Mouse (Mus musculus): ENCODE measurements around the gene Ifitm2. TPM values are rescaled to one million over a fixed set of nuclear protein-coding genes. Genes with fewer than 3 reads are reported as not detected.

The Ifitm2 gene
- polyA plus RNA-seq, 1 experiment = 609 TPM

DNA sequence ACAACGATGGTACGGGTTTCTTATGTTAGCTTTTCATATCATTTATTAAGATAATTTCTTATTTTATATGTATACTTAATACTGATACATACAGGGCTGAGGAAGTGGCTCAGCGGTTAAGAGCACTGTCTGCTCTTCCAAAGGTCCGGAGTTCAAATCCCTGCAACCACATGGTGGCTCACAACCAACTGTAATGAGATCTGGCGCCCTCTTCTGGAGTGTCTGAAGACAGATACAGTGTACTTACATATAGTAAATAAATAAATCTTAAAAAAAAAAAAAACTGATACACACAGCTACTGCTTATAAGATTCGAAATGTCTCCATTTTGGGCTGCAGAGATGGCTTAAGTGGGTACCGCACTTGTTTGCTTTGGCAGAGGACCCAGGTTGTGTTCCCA is 48.1 kb downstream of the Ifitm2 start:
- H3K27me3 ChIP-seq (ENCODE audit: control insufficient read depth, insufficient read depth, insufficient read length) = peaks cover 3% of the 10 kb centered on the region
- H3K36me3 ChIP-seq (ENCODE audit: control insufficient read depth, insufficient read depth) = no peaks in the 10 kb centered on the region
- H3K79me2 ChIP-seq (ENCODE audit: control insufficient read depth, insufficient read depth) = no peaks in the 10 kb centered on the region
- H3K79me3 ChIP-seq (ENCODE audit: low read depth) = no peaks in the 10 kb centered on the region
- no peak overlapping the region for H3ac ChIP-seq (ENCODE audit: control insufficient read depth, insufficient read length, low read depth)
- no peak overlapping the region for H3K4me3 ChIP-seq (ENCODE audit: insufficient read depth, poor library complexity, severe bottlenecking)
- TF ChIP-seq FOSL1 (IDR thresholded peaks at IDR 0.05; ENCODE audit: insufficient read depth, low read length, poor library complexity, severe bottlenecking) (no peak), MYOG (IDR thresholded peaks at IDR 0.05; ENCODE audit: control insufficient read depth, extremely low read depth, insufficient read length) (no peak), CEBPB (IDR thresholded peaks at IDR 0.05; ENCODE audit: low read depth) (no peak), USF1 (IDR thresholded peaks at IDR 0.05; ENCODE audit: low read depth) (no peak), CTCF (IDR thresholded peaks at IDR 0.05; ENCODE audit: control insufficient read depth, insufficient read depth, insufficient read length) (no peak), MAX (IDR thresholded peaks at IDR 0.05) (no peak), MYOD1 (IDR thresholded peaks at IDR 0.05; ENCODE audit: control insufficient read depth, insufficient read length, low read depth) (no peak)

DNA sequence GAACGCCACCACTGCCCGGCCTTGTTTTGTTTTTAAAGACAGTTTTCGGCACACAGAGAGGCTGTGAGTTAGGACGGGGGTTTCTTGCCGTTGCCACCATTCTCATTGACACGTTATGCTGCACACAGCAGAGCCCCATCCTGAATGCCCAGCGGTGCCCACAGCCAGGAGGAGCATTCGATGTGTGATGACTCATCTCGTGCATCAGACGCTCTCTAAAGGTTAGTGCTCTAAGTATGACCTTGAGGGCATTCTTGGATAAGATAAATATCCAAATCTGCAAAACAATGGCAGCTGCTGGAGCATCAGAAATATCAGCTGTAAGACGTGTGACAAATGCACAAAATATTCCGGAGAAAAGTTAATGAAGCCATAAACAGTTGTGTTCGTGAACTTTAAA is 48.7 kb downstream of the Ifitm2 start:
- Histone ChIP-seq H3K36me3 (ENCODE audit: control insufficient read depth, insufficient read depth) (no peaks in the 10 kb centered on the region), H3K79me3 (ENCODE audit: low read depth) (no peaks in the 10 kb centered on the region), H3K27me3 (ENCODE audit: control insufficient read depth, insufficient read depth, insufficient read length) (no peaks in the 10 kb centered on the region), H3K4me3 (ENCODE audit: insufficient read depth, poor library complexity, severe bottlenecking) (no peak overlapping the region), H3ac (ENCODE audit: control insufficient read depth, insufficient read length, low read depth) (no peak overlapping the region), H3K79me2 (ENCODE audit: control insufficient read depth, insufficient read depth) (no peaks in the 10 kb centered on the region)
- no peak for TF ChIP-seq CTCF (IDR thresholded peaks at IDR 0.05; ENCODE audit: control insufficient read depth, insufficient read depth, insufficient read length)
- TF ChIP-seq FOSL1 (IDR thresholded peaks at IDR 0.05; ENCODE audit: insufficient read depth, low read length, poor library complexity, severe bottlenecking) = no peak
- peak; percentile 31 for TF ChIP-seq MYOD1 (IDR thresholded peaks at IDR 0.05; ENCODE audit: control insufficient read depth, insufficient read length, low read depth)

- TF ChIP-seq CEBPB (IDR thresholded peaks at IDR 0.05; ENCODE audit: low read depth) (no peak), USF1 (IDR thresholded peaks at IDR 0.05; ENCODE audit: low read depth) (no peak), MYOD1 (IDR thresholded peaks at IDR 0.05; ENCODE audit: control insufficient read depth, insufficient read length, low read depth) (no peak), FOSL1 (IDR thresholded peaks at IDR 0.05; ENCODE audit: insufficient read depth, low read length, poor library complexity, severe bottlenecking) (no peak), CTCF (IDR thresholded peaks at IDR 0.05; ENCODE audit: control insufficient read depth, insufficient read depth, insufficient read length) (no peak), MYOG (IDR thresholded peaks at IDR 0.05; ENCODE audit: control insufficient read depth, extremely low read depth, insufficient read length) (no peak), MAX (IDR thresholded peaks at IDR 0.05) (no peak)
- H3K79me2 ChIP-seq (ENCODE audit: control insufficient read depth, insufficient read depth) = no peaks in the 10 kb centered on the region
- no peaks in the 10 kb centered on the region for H3K36me3 ChIP-seq (ENCODE audit: control insufficient read depth, insufficient read depth)
- no peaks in the 10 kb centered on the region for H3K79me3 ChIP-seq (ENCODE audit: low read depth)
- no peak overlapping the region for H3K4me3 ChIP-seq (ENCODE audit: insufficient read depth, poor library complexity, severe bottlenecking)
- H3ac ChIP-seq (ENCODE audit: control insufficient read depth, insufficient read length, low read depth) = no peak overlapping the region
- H3K27me3 ChIP-seq (ENCODE audit: control insufficient read depth, insufficient read depth, insufficient read length) = no peaks in the 10 kb centered on the region
Observed at GRCm38 (mm10) chr7:140905642-140906081, 50.1 kb downstream of the Ifitm2 start.

Other genes starting within 250 kb of the Ifitm2 start
- gene Cyp2e1, start 192.2 kb downstream of the Ifitm2 start, polyA plus RNA-seq (2012; fragmentation: generic; extraction: Trizol) = not detected
- not detected for gene Syce1, start 168.1 kb downstream of the Ifitm2 start, polyA plus RNA-seq (2012; fragmentation: generic; extraction: Trizol)
- 0.18 TPM for gene Zfp941, start 133.8 kb downstream of the Ifitm2 start, polyA plus RNA-seq (2012; fragmentation: generic; extraction: Trizol)
- not detected for gene Urah, start 121.0 kb downstream of the Ifitm2 start, polyA plus RNA-seq (2012; fragmentation: generic; extraction: Trizol)
- not detected for gene Scgb1c1, start 110.4 kb downstream of the Ifitm2 start, polyA plus RNA-seq (2012; fragmentation: generic; extraction: Trizol)
- 0.02 TPM for gene Odf3, start 108.2 kb downstream of the Ifitm2 start, polyA plus RNA-seq (2012; fragmentation: generic; extraction: Trizol)
- gene Gm45785, start 99.7 kb downstream of the Ifitm2 start, polyA plus RNA-seq (2012; fragmentation: generic; extraction: Trizol) = not detected
- gene Ric8a, start 99.0 kb downstream of the Ifitm2 start, polyA plus RNA-seq (2012; fragmentation: generic; extraction: Trizol) = 59.3 TPM
- 19.9 TPM for gene Bet1l, start 98.4 kb downstream of the Ifitm2 start, polyA plus RNA-seq (2012; fragmentation: generic; extraction: Trizol)
- gene Psmd13, start 74.0 kb downstream of the Ifitm2 start, polyA plus RNA-seq (2012; fragmentation: generic; extraction: Trizol) = 211 TPM
- 17.4 TPM for gene Sirt3, start 73.7 kb downstream of the Ifitm2 start, polyA plus RNA-seq (2012; fragmentation: generic; extraction: Trizol)
- gene Cox8b, start 55.5 kb downstream of the Ifitm2 start, polyA plus RNA-seq (2012; fragmentation: generic; extraction: Trizol) = 0.81 TPM
- gene Nlrp6, start 35.1 kb downstream of the Ifitm2 start, polyA plus RNA-seq (2012; fragmentation: generic; extraction: Trizol) = 0.01 TPM
- 12.2 TPM for gene Pgghg, start 14.6 kb downstream of the Ifitm2 start, polyA plus RNA-seq (2012; fragmentation: generic; extraction: Trizol)
- gene Ifitm5, start 5.7 kb downstream of the Ifitm2 start, polyA plus RNA-seq (2012; fragmentation: generic; extraction: Trizol) = 0.44 TPM
- not detected for gene Gm45717, start 50 bp downstream of the Ifitm2 start, polyA plus RNA-seq (2012; fragmentation: generic; extraction: Trizol)
- 60.7 TPM for gene Ifitm1, start 11.2 kb upstream of the Ifitm2 start, polyA plus RNA-seq (2012; fragmentation: generic; extraction: Trizol)
- 956 TPM for gene Ifitm3, start 54.8 kb upstream of the Ifitm2 start, polyA plus RNA-seq (2012; fragmentation: generic; extraction: Trizol)
- 1.3 TPM for gene Ifitm6, start 61.9 kb upstream of the Ifitm2 start, polyA plus RNA-seq (2012; fragmentation: generic; extraction: Trizol)
- not detected for gene Gm17387, start 73.1 kb upstream of the Ifitm2 start, polyA plus RNA-seq (2012; fragmentation: generic; extraction: Trizol)
- 4.0 TPM for gene B4galnt4, start 105.1 kb upstream of the Ifitm2 start, polyA plus RNA-seq (2012; fragmentation: generic; extraction: Trizol)
- gene Pkp3, start 122.2 kb upstream of the Ifitm2 start, polyA plus RNA-seq (2012; fragmentation: generic; extraction: Trizol) = 0.88 TPM
- 13.9 TPM for gene Sigirr, start 144.6 kb upstream of the Ifitm2 start, polyA plus RNA-seq (2012; fragmentation: generic; extraction: Trizol)
- not detected for gene Ano9, start 161.8 kb upstream of the Ifitm2 start, polyA plus RNA-seq (2012; fragmentation: generic; extraction: Trizol)
- 20.5 TPM for gene Ptdss2, start 166.4 kb upstream of the Ifitm2 start, polyA plus RNA-seq (2012; fragmentation: generic; extraction: Trizol)
- 251 TPM for gene Rnh1, start 216.9 kb upstream of the Ifitm2 start, polyA plus RNA-seq (2012; fragmentation: generic; extraction: Trizol)
- gene Hras, start 238.0 kb upstream of the Ifitm2 start, polyA plus RNA-seq (2012; fragmentation: generic; extraction: Trizol) = 181 TPM
- 0.32 TPM for gene Lrrc56, start 238.2 kb upstream of the Ifitm2 start, polyA plus RNA-seq (2012; fragmentation: generic; extraction: Trizol)